Mouse (Mus musculus) stomach, postnatal 0 days (tissue): ENCODE measurements at regions not wholly inside any gene's neighbourhood (a gene's known extent, or its start where the extent isn't known, plus 50 kb on each side); places are given as distances from the start of the nearest gene placed in this dataset.

Source experiments
- CTCF ChIP-seq: IDR thresholded peaks from 2 replicates; pipeline ENCODE4 v1.5.1; 2016; ENCODE audit warnings: antibody characterized with exemption, low read depth, mild to moderate bottlenecking, moderate library complexity
- EP300 ChIP-seq: optimal IDR thresholded peaks from 2 replicates; pipeline ENCODE3; 2016; ENCODE audit warnings: antibody characterized with exemption

DNA sequence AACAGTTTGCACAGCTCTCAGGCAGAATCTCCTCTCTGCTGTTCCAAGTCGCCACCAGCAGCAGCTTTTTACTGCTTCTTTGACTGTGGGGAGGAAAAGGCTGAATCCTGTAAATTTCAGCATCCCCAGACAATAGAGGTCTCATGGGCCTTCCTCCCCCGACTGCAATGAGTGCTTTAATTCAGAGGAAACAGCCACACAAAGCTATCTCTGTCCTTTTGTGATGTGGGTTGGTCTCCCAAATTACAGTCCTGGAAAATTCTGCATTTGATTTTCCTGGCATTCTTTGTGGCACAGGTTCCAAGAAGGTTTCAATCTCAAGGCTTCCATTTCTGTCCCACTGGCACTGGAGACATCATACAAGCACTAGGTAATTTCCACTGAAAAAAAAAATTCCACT, 152.6 kb upstream of the Nmur2 start:
- TF ChIP-seq CTCF = no peak
- TF ChIP-seq EP300 = no peak
